Mouse (Mus musculus) urinary bladder, adult 18-20 months (tissue): ENCODE results near the gene Ezh2.

Experiments used
- DNase-seq, 2 experiments: peaks; one replicate each; pipeline ENCODE4 v3.0.0; 2022; ENCODE audit warnings: low spot score in 2 of 2, mixed read lengths in 2 of 2

The Ezh2 gene

DNA sequence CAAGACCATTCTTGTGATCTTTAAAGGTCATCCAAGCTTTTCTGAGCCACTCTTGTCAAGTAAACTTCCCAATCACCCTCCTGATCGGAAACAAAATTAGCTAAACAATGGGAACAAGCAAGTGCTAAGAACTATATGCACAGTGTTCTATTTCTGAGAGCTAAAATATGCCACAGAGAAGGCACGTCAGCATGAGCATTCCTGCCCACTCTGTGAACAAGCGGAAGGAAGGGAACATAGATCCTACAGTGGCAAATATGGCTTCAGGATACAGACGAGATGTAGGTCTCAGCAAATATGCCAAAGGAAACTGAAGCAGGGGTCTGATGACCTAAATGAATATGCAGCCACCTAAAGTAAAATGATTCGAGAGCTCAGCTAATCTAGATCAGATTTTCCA lies 59.8 kb downstream of the Ezh2 start:
- no peak for DNase-seq

DNA sequence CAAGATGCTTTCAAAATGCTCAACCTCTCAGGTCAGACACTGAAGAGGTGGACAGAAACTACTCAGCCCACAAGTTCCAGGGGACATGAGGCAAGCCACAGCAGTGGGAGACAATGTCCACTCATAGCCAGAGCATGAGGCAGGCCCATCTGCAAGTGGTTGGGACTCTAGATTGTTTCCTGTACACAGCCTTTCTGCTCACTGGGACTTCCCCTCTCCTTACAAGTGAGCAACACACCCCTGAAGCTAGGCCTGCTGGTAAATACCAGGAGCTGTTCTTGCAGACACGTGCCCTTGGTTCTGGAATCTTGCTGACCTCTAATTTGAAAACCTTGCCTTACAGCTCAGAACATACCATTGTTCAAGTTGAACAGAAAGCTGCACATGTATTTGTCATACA lies 62.6 kb downstream of the Ezh2 start:
- DNase-seq, result no peak

DNA sequence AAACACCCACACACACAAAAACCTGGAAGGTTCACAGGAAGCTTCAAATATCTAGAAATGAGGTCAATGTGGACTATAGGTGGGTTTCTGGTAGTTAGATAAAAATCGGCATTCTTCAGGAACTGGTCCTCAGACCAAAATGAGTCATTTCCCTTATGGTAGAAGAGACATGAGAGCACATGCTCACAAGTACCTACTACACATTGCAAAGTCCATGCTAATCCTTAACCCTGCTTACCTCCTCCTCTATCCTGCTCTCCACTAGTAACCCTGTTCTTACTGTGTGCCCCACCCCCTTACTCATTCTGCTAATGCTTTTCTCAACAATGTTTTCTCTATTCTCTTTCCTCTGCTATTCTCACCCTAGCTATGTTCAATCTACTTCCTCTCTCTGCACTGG lies 67.5 kb downstream of the Ezh2 start:
- DNase-seq, result no peak

DNA sequence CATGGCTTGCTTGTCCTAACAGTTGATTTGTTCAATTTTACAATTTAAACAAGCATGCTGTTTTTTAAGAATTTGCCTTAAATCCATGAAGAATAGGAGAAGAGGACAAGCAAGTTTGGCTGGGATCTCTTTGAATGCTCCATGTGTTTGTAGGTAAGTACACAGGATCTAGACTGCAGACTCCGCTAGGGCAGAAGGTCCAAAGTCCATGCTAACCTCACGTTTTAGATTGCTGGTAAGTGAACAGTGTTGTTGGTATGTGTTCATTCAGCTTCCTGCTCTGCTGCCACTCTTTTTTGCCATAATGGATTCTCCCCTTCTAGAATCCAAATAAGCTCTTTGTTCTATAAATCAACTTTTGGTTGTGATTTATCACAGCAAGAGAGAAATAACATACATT lies 68.0 kb downstream of the Ezh2 start:
- DNase-seq, result no peak

DNA sequence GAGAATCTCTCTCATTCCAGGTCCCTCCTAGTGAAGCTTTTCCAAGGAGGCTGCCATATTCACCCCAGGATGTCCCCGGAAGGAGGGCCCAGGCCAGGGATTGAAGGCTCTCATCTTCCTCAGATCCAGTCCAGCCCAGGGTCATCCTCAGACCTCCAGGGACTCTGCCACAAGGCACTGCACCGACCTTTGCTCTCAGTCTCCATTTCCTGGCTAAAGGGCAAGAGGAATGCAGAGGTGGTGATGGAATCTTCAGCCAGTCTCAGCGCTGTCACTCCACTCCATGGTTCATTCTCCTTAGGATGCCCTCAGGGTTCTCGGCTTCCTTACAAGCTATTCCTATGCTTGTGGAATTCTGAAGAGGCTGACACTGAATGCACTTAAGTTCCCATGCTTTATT lies 68.7 kb downstream of the Ezh2 start:
- DNase-seq, result no peak

DNA sequence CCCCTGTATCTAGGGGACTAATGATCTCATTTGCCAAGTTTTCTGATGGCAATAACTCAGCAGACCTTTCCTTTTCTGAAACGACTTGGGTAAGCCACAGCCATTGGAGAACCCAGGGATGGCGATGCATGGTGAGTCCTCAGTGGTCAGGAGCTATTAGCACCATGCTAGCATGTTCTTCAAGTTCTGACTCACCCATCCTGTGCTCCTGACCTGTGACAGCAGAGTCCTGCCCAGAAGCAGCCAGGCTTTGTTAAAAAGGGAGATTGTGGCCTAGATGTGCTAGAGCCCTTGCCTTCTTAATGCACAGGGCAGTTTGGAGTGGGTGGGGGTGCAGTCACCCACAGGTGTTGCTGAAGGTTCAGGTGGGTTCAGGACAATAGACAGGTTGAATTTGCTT lies 70.1 kb downstream of the Ezh2 start:
- DNase-seq, result no peak

DNA sequence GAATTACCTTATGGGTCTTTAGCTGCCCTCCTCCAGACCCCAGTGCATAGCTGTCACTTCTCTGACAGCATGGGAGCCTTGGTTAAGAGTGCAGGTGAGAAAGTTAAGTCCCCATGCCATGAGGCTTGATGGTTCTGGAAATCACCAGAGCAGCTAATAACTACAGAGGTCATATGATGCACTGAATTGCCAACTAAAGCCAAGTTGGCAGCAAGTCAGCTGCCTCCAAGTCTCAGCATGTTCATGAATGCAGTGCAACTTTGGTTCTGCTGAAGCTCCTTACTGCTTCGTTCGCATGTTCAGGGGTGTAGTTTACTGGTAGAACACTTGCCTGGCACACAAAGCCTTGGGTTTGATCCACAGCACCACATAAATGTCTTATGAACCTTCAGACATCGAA lies 72.7 kb downstream of the Ezh2 start:
- no peak for DNase-seq

DNA sequence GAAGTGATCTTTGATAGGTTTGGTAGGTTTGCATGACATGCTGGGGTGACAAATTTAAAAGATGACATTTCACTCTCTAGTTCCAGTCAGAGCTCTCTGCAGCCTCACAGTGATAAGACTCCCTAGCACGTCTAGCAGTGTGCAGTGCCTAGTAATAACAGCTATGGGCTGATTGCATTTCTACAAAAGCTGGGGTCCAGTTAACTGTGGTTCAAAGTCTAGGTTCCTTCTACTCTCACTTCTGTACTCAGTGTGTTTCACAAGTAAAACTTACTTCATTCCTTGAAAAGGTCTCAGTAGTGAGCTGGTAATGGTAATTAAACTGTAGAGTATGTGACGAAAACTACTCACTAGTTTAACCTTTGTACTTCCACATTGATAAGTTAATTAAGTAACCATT lies 75.1 kb downstream of the Ezh2 start:
- DNase-seq, result no peak

DNA sequence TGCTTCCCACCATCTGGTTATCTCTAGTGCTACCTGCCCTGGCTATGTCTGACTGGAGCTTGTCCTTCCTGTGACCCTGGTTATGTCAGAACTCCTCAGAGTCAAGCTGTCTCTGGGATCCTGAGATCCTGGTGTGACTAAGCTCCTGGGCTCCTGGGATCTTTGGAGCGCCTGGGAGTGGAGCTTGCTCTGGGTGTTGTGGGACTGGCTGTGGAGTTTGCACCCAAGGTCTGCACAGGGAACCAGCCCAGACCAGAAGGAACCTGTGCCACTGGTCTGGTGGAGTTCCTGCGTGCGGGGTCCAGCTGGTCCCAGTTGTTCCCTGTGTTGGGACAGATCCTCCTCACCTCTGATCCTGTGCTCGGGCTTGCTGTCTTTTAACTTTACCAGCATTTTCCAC lies 100.6 kb downstream of the Ezh2 start:
- DNase-seq, result no peak

DNA sequence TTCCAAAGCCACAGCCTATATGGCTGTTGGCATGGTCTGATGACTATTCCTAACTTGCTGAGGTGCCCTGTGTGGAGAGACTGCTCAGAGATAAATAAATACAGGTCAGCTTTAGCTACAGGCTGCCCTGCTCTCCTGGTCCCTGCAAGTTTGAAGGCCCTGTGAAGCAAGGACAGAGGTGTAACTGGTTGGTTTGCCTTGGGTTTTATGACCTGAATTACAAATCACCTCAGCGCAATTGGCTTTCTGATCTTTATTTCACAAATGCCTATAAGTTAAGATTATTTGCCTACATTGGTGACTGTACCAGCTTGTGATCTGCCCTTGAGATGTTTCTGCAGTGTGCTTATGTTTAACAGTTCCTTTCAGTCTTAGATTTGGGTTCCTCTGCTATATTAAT lies 113.1 kb downstream of the Ezh2 start:
- DNase-seq, result no peak
